Mouse (Mus musculus): ENCODE measurements around the gene Snx3. TPM values are rescaled to one million over a fixed set of nuclear protein-coding genes. Genes with fewer than 3 reads are reported as not detected.

Snx3 gene
- total and polyA plus RNA-seq, 2 experiments from 2014 or later, result 139 to 335 TPM

DNA sequence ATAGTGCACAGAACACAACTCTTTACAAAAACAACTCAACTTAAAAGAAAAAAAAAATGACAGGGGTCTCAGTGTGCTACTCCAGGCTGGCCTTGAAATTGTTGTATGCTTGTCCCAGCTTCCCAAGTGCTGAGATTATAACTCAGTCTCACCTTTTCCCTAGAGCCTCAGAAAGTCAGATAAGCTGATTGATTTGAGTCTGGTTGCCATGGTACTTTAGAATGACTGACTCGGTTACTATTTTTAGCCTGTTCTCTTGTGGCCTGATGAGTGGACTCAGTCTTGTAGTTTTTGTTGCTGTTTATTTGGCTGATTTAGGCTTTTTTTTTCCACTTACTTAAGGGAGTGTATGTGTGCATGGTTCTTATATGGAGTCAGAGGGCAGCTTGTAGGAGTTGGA is 10.7 kb upstream of the Snx3 start:
- Histone ChIP-seq H3K36me3 (ENCODE audit: insufficient read depth) (no peaks in the 10 kb centered on the region), H3K4me1 (ENCODE audit: insufficient read depth) (no peaks in the 10 kb centered on the region), H3K4me3 (ENCODE audit: low read depth, low read length) (no peak overlapping the region), H3K27me3 (ENCODE audit: insufficient read depth, low read length) (no peaks in the 10 kb centered on the region), H3K9ac (no peak overlapping the region), H3K4me2 (ENCODE audit: low read depth) (no peak overlapping the region), H3K27ac (ENCODE audit: low read depth, low read length) (no peak overlapping the region), H3K9me3 (ENCODE audit: low read length) (no peaks in the 10 kb centered on the region)
- WGBS, result 61% methylated on average over 1 of the region's 1 CpGs
- DNase-seq (no peak), ATAC-seq (no peak)
- no peak for TF ChIP-seq CTCF (IDR thresholded peaks at IDR 0.05; ENCODE audit: low read depth)

GRCm38 (mm10) chr10:42492027-42492771 is 9.6 kb upstream of the Snx3 start:
- ATAC-seq, result no peak
- 89% methylated on average over 10 of the region's 10 CpGs for WGBS
- no peaks in the 10 kb centered on the region for H3K27me3 ChIP-seq (ENCODE audit: insufficient read depth, low read length)

GRCm38 (mm10) chr10:42493000-42493399 is 8.8 kb upstream of the Snx3 start:
- Histone ChIP-seq H3K4me2 (ENCODE audit: low read depth) (no peak overlapping the region), H3K27me3 (ENCODE audit: insufficient read depth, low read length) (no peaks in the 10 kb centered on the region), H3K36me3 (ENCODE audit: insufficient read depth) (no peaks in the 10 kb centered on the region), H3K4me3 (ENCODE audit: low read depth, low read length) (no peak overlapping the region), H3K27ac (ENCODE audit: low read depth, low read length) (no peak overlapping the region), H3K9ac (no peak overlapping the region), H3K4me1 (ENCODE audit: insufficient read depth) (no peaks in the 10 kb centered on the region), H3K9me3 (ENCODE audit: low read length) (no peaks in the 10 kb centered on the region)
- no peak for TF ChIP-seq CTCF (IDR thresholded peaks at IDR 0.05; ENCODE audit: low read depth)
- DNase-seq (no peak), ATAC-seq (no peak)
- 57% methylated on average over 4 of the region's 4 CpGs for WGBS

More at GRCm38 (mm10) chr10:42492027-42492771, 9.6 kb upstream of the Snx3 start:
- no peak for TF ChIP-seq CTCF (IDR thresholded peaks at IDR 0.05; ENCODE audit: low read depth)
- DNase-seq, result no peak
- no peak overlapping the region for H3K9ac ChIP-seq
- no peaks in the 10 kb centered on the region for H3K36me3 ChIP-seq (ENCODE audit: insufficient read depth)
- H3K27ac ChIP-seq (ENCODE audit: low read depth, low read length), result no peak overlapping the region
- no peak overlapping the region for H3K4me3 ChIP-seq (ENCODE audit: low read depth, low read length)
- no peaks in the 10 kb centered on the region for H3K4me1 ChIP-seq (ENCODE audit: insufficient read depth)
- H3K9me3 ChIP-seq (ENCODE audit: low read length), result no peaks in the 10 kb centered on the region
- no peak overlapping the region for H3K4me2 ChIP-seq (ENCODE audit: low read depth)

- Histone ChIP-seq H3K27ac (ENCODE audit: low read depth, low read length) (no peak overlapping the region), H3K9me3 (ENCODE audit: low read length) (no peaks in the 10 kb centered on the region)
- ATAC-seq, result no peak
These were observed 1.2 kb upstream of the Snx3 start for GRCm38 (mm10) chr10:42500611-42501010.

GRCm38 (mm10) chr10:42501161-42501560 is 669 bp upstream of the Snx3 start:
- DNase-seq, result no peak
- Histone ChIP-seq H3K27ac (ENCODE audit: low read depth, low read length) (peak overlapping the region; percentile 99), H3K9ac (no peak overlapping the region), H3K4me1 (ENCODE audit: insufficient read depth) (no peaks in the 10 kb centered on the region), H3K4me2 (ENCODE audit: low read depth) (peak overlapping the region; percentile 56), H3K36me3 (ENCODE audit: insufficient read depth) (no peaks in the 10 kb centered on the region), H3K4me3 (ENCODE audit: low read depth, low read length) (peak overlapping the region; percentile 96; the same call in 1 of the 2 replicates), H3K27me3 (ENCODE audit: insufficient read depth, low read length) (no peaks in the 10 kb centered on the region), H3K9me3 (ENCODE audit: low read length) (no peaks in the 10 kb centered on the region)
- TF ChIP-seq CTCF (IDR thresholded peaks at IDR 0.05; ENCODE audit: low read depth), result no peak
- 89% methylated on average over 5 of the region's 5 CpGs for WGBS
- no peak for ATAC-seq

More at GRCm38 (mm10) chr10:42500611-42501010, 1.2 kb upstream of the Snx3 start:
- Histone ChIP-seq H3K36me3 (ENCODE audit: insufficient read depth) (no peaks in the 10 kb centered on the region), H3K4me1 (ENCODE audit: insufficient read depth) (no peaks in the 10 kb centered on the region), H3K9ac (no peak overlapping the region), H3K27me3 (ENCODE audit: insufficient read depth, low read length) (no peaks in the 10 kb centered on the region), H3K4me2 (ENCODE audit: low read depth) (no peak overlapping the region), H3K4me3 (ENCODE audit: low read depth, low read length) (no peak overlapping the region)
- TF ChIP-seq CTCF (IDR thresholded peaks at IDR 0.05; ENCODE audit: low read depth), result no peak
- no peak for DNase-seq
- WGBS, result 95% methylated on average over 8 of the region's 8 CpGs

DNA sequence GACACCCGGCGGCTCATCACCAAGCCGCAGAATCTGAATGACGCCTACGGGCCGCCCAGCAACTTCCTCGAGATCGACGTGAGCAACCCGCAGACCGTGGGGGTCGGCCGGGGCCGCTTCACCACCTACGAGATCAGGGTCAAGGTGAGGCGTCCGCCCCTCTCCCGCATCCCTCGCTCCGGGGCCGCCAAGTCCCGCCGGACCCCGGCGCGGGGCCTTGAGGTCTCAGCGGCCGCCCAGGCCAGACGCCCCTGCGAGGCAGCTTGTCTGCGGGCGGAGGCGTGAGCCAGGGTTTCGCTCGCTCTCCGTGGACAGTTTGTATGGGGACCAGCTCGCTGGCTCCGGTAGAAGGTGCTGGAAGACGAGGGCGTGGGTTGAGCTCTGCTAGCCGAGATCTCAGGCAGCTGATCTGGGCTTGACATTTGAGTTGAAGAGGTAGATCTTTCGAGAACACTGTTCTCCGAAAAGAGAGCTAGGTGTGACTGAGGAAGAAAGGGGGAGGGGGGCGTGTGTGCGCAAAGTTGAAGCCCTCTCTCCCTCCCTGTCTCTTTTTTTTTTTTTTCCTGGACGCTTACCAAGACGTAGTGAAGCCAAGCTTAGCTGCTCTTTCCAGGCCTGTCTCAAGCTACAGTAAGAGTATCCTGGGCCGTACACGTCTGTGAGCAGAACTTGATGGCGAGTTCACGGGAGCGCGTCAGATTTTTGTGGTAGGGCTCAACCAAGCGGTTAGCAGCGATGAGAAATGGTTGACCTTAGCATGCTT is 700 bp downstream of the Snx3 start:
- H3K9ac ChIP-seq, result peak overlapping the region; percentile 93
- DNase-seq (peak; percentile 71), ATAC-seq (peak; percentile 27)
- H3K4me3 ChIP-seq (ENCODE audit: low read depth, low read length), result peak overlapping the region; percentile 96
- peak overlapping the region; percentile 99 for H3K27ac ChIP-seq (ENCODE audit: low read depth, low read length)
- no peak for TF ChIP-seq CTCF (IDR thresholded peaks at IDR 0.05; ENCODE audit: low read depth)
- no peaks in the 10 kb centered on the region for H3K27me3 ChIP-seq (ENCODE audit: insufficient read depth, low read length)
- H3K4me2 ChIP-seq (ENCODE audit: low read depth), result peak overlapping the region; percentile 56
- H3K36me3 ChIP-seq (ENCODE audit: insufficient read depth), result no peaks in the 10 kb centered on the region
- H3K9me3 ChIP-seq (ENCODE audit: low read length), result no peaks in the 10 kb centered on the region
- 2% methylated on average over 54 of the region's 55 CpGs for WGBS
- H3K4me1 ChIP-seq (ENCODE audit: insufficient read depth), result no peaks in the 10 kb centered on the region

All from forebrain, postnatal 0 days (tissue).